Mouse (Mus musculus) kidney, postnatal 14 days (tissue): Measurements from ENCODE around the gene Col27a1.

Experiments used
- DNase-seq: peaks from one replicate; pipeline ENCODE4 v3.0.0; 2022; ENCODE audit warnings: mixed read lengths

Col27a1 gene

GRCm38 (mm10) chr4:63262941-63263340 is 49.1 kb downstream of the Col27a1 start:
- DNase-seq, result peak; percentile 16

GRCm38 (mm10) chr4:63266276-63266675 is 52.5 kb downstream of the Col27a1 start:
- DNase-seq, result no peak

- no peak for DNase-seq
These were observed 53.3 kb downstream of the Col27a1 start for GRCm38 (mm10) chr4:63267121-63267520.

- DNase-seq, result no peak
These were observed 53.8 kb downstream of the Col27a1 start for GRCm38 (mm10) chr4:63267586-63267985.

- no peak for DNase-seq
These were observed 55.0 kb downstream of the Col27a1 start for GRCm38 (mm10) chr4:63268777-63269176.

GRCm38 (mm10) chr4:63274516-63274915 is 60.7 kb downstream of the Col27a1 start:
- peak; percentile 34 for DNase-seq

GRCm38 (mm10) chr4:63275251-63275650 is 61.4 kb downstream of the Col27a1 start:
- DNase-seq, result peak; percentile 28

GRCm38 (mm10) chr4:63276571-63276970 is 62.8 kb downstream of the Col27a1 start:
- no peak for DNase-seq

- peak; percentile 55 for DNase-seq
These were observed 65.0 kb downstream of the Col27a1 start for GRCm38 (mm10) chr4:63278821-63279220.

GRCm38 (mm10) chr4:63281694-63282093 is 67.9 kb downstream of the Col27a1 start:
- peak; percentile 48 for DNase-seq

- no peak for DNase-seq
These were observed 69.5 kb downstream of the Col27a1 start for GRCm38 (mm10) chr4:63283319-63283718.

- DNase-seq, result no peak
These were observed 72.2 kb downstream of the Col27a1 start for GRCm38 (mm10) chr4:63286034-63286433.

GRCm38 (mm10) chr4:63288497-63288896 is 74.7 kb downstream of the Col27a1 start:
- DNase-seq, result no peak

- DNase-seq, result no peak
These were observed 76.3 kb downstream of the Col27a1 start for GRCm38 (mm10) chr4:63290081-63290480.

- peak; percentile 78 for DNase-seq
These were observed 77.3 kb downstream of the Col27a1 start for GRCm38 (mm10) chr4:63291075-63291474.

GRCm38 (mm10) chr4:63291658-63292057 is 77.9 kb downstream of the Col27a1 start:
- no peak for DNase-seq

- DNase-seq, result no peak
These were observed 81.8 kb downstream of the Col27a1 start for GRCm38 (mm10) chr4:63295641-63296040.

GRCm38 (mm10) chr4:63296263-63296662 is 82.5 kb downstream of the Col27a1 start:
- no peak for DNase-seq

- DNase-seq, result no peak
These were observed 83.1 kb downstream of the Col27a1 start for GRCm38 (mm10) chr4:63296876-63297275.

GRCm38 (mm10) chr4:63298191-63298590 is 84.4 kb downstream of the Col27a1 start:
- DNase-seq, result no peak

GRCm38 (mm10) chr4:63302641-63303040 is 88.8 kb downstream of the Col27a1 start:
- DNase-seq, result no peak

- DNase-seq, result peak; percentile 93
These were observed 93.6 kb downstream of the Col27a1 start for GRCm38 (mm10) chr4:63307175-63308062.

- no peak for DNase-seq
These were observed 94.5 kb downstream of the Col27a1 start for GRCm38 (mm10) chr4:63308316-63308715.

GRCm38 (mm10) chr4:63310247-63310855 is 96.5 kb downstream of the Col27a1 start:
- no peak for DNase-seq
